Mouse (Mus musculus): ENCODE results near the gene Ctso.

Gene Ctso

DNA sequence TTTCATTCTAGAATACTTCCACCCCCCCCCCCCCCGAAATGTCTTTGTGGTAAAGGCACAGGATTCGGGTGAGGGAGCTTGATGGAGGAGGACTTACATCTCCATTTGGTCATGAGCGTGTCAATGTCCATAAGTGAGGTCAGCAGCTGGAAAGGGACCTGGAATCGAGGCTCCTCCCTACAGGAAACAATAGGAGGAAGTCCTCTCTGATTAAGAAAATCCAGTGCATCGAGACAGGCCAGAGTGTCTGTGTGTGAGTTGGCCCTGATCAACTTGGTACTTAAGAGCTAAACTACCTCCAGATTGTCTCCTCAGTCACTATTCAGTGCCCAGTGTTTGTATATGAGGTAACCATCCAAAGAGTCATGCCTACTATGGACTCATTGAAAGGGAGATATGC, 28.9 kb downstream of the Ctso start:
- no peak for DNase-seq

DNA sequence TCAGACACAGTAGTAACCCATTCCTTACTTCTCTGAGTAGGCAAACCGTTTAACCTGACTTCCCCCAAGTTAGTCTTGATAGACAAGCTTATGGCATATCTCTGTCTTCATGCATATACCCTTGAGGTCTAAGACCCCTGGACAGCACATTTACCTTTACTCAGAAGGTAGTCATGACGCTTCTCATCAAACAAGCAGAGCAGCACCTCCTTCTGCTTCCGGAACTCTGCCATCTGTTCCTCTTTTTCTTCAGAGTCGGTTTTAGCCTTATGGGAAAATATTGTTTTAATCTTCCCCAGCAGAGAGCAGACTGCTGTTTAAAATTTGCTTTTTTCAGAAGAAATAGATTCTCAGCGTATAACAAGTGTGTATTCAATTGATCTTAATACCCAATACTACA, 31.4 kb downstream of the Ctso start:
- no peak for DNase-seq

DNA sequence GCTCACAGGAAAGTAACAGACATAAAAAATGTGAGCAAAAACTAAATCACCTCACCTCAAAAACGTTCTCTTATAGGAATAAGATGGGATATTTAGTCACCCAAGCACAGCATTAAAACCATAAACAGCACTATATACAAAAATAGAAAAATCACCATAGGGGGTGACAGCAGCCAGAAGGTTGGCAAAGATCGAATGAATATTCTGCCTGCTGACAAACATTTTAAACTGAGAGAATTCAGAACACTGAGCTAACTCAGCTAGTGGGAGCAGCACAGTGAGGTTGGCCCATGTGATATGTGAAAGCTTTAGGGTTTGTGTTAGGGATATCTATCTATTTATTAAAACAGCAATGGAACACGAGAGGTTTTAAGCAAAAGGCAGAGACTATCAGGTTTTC, 32.2 kb downstream of the Ctso start:
- DNase-seq = no peak

DNA sequence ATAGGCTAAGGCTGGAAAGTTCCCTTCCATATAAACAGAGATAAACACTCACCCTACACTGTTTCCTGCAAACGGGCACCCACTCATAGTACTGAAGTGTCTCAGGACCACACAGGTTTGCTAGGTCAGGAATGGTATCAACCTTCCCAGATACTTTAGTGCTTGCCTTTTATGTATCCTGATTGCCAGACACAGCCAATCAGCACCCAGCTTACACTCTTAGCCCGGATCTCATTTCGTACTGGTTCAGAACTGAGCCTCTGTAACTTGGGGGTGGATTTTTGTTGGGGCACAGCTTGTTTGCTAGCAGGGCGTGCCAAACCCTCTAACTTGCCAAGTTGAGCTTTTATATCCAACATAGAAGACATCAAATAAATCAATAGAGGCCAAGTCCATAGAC, 43.2 kb downstream of the Ctso start:
- no peak for DNase-seq

DNA sequence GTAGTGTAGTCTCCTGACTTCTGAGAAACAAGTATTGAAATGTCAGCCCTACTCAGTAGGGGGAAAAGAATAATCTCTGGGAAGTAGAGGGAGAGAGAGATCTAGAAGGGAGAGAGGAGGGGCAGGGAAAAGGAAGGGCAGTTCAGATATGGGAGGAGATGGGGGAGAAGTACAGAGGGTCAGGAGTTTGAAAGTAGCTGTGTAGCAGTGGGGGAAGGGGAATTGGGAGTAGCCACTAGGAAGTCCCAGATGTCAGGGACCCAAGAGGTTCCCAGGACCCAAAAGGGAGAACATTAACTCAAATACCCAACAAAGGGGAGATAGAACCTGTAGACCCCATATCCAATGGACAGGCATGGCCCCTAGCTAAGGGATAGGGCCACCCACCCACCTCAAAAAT, 43.7 kb downstream of the Ctso start, which contains the start of gene Tdo2:
Tdo2 (minus strand) TSS at position 101 of the 400 bp plus-strand sequence.
- no peak for DNase-seq

DNA sequence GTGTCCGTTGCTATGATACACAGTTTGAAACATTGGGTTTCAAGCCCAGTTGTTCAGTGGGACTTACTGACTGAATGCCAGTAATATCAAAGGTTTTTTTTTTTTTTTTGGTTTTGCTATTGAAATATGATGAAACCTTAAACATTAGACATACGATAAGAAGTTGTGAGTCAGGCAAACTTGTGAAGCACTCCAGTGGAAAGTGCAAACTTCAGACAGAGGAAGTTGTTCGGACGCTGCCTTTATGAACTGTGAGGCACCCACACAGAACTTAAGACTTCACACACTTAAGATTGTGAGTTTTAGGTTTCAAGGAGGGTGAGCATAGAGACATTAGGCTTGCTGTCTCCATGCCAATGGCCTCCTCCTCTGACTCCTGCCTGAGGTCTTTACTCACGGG, 49.2 kb downstream of the Ctso start:
- DNase-seq = no peak

DNA sequence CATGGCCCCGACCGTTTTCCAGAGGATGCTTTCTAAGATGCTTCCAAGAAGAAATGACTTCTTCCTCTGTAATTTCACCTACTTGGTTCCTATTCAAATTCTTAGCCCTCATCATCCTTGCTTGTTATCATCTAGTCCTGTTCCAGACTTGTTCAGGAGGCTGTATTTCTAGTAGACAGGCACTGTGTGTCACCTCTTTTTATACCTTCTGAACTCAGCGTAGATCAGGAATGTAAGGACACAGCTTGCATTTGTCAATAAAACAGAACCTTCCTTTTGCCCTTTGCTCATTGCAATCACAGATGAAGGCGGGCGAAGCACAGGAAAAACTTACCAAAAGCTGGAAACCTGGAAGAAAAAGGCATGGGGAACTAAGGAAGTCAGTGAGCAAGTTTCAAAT, 49.6 kb downstream of the Ctso start, which contains the start of gene Asic5:
Asic5 (plus strand) TSS at position 301 of the 400 bp plus-strand sequence.
- DNase-seq = no peak

DNA sequence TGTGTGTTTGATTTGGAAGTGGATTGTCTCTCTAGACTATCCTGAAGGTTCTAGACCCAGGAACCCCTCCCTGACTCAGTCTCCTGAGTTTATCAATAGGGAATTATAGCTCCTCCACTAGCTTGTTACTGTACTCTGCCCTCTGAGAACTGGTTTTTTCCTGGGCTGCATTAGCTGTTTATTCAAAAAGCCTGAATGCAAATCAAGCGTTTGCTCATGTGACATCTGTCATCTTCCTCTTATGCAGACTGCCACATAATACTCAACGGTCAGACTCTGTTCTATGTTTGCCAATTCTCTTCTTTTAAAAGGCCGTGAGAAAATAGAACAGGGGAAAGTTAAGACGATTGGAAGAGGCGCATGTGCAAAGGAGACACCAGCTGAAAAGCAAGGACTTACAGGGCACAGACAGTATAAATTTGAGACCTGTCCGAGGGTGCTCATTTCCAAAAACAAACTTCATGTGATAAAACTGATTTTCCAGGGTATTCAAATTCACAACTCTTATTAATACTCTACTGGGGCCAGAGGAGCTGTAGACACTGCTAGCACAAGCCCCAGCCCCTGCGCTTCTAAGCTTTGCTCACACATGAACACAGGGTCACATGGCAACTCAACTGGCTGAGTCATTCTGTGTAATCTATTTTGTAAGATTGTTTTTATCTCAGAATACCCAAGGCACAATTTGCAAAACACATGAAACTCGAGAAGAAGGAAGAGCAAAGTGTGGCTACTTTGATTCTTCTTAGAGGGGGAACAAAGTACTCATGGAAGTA, 50.9 kb downstream of the Ctso start:
- no peak for DNase-seq

DNA sequence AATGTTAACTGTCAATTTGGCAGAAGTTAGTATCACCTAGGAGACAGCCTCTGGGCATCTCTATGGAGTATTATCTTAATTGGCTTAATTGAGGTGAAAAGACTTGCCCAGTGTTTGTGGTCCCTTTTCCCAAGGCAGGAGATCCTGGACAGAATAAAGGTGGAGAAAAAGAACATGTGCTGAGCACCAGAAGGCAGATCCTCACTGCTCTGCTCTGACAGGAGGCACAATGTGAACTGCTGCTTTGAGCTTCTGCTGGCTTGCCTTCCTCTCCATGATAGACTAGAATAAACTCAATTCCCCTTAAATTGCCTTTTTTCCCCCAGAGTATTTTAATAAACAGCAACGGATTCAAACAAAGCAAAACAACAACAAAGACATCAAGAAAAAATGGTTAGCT, 52.7 kb downstream of the Ctso start:
- DNase-seq = no peak

DNA sequence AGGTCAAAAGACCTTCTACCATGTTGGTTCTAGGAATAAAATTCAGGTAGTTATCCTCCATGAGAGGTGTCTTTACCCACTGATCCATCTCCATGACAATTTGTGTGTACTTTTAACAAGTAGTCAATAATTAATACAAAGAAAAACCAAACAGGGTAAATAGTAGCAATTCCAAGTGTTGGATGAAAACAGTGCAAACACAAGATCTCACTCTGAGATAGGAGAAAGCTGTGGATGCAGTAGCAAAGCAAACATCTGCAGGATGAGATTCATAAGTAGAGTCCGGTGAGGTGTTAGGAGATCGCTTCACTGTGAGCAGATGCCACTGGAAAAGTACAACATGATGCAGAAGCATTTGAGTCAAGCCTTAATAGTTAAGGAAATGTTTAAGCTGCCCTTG, 53.7 kb downstream of the Ctso start:
- no peak for DNase-seq

DNA sequence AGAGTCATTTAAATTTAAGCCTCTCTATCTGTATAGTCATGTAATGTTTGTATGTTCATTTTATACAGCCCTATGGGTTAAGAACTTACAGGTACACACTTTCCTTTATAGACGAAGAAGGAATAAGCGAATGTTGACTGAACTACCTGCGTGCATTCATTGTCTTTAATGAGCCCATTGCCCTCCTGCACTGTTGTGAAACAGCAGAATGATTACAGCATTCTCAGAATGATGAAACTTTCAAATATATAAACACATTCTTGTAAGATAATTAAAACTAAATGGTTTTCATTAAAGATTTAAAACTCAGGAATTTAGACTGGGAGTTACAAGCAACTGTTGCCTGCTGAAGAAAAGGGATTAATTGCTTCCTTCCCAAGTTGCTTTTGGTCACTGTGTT, 55.2 kb downstream of the Ctso start:
- no peak for DNase-seq

DNA sequence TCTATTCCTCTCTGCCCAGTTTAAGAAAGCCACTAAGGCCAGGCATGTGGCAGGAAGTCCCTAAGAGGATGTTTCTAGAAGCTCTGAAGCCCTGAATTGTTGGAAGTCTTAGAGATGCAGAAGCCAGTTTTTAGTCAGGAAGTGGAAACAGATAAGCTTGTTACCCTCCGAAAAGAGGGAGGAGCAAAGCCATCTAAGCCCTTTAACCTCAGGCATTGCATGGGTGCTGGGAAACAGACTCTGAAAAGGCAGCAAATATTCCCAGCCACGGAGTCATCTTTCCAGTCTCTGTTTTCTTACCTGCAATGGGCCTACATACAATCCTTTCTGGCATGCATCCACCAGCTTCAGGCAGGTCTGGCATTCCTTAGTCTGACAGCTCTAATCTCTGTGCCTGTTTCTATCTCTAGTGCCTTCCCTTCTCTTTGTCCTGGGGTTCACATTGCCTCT, 57.3 kb downstream of the Ctso start:
- no peak for DNase-seq

DNA sequence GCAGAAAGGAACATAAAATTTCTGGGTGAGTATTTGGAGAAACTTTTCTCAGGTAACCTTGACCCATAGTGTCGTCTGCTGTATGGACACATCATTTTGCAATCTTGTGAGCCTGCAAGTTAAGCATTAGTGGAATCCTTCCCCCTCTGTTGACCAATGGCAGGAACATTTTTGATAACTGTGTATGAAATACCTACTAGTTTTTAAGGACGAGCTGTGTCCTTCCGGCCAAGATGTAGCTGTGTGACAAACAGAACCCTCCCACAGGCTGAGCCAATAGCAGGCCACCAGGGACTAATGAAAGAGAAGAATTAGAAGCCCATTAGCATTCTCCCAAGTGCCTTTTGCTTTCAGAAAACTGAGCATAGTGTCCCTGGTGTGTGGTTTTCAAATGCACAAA, 58.1 kb downstream of the Ctso start:
- no peak for DNase-seq

DNA sequence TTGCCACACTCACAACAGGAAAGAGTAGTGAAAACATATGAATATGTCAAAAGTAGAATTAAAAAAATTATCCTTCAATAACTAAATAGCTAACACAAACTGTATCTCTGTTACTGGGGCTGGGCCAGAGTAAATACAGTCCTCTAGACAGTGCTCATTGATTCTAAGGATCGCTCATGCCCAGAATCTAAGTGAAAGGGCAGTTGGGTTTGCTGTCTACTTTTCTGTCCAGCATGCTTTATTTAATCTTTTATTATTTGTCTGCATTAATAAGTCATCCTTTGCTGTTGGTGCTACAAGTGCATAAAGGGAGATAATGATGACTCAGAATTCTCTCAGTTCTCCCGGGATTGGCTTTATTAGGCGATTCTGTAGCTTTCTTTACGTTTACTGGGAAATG, 63.0 kb downstream of the Ctso start:
- DNase-seq = no peak

DNA sequence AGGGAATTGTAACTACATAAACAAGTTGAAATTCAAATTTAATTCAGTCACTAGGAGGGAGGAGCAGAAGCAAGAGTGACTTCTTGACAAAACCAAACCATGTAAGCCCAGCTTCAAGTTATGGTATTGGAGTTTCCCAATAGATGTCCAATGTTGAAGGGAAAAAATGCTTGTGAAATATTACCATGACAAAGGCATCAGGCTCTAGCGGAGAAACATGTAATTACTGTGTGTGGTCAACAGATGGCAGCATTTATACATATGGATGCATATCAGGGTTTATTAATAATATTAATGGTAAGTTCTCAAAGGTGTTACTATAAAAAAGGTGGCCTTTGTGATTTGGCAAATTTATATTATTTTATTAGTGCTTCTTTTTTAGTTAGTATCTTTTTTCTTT, 63.6 kb downstream of the Ctso start:
- DNase-seq = no peak
